Comparison of ENCODE assay signal across 22 mouse cellular contexts in genomic region chr1:150135350-150135749, GRCm38 (mm10). TPM values are rescaled to one million over a fixed set of nuclear protein-coding genes. Genes with fewer than 3 reads are reported as not detected.
A peak's percentile ranks its signal among the peaks of the same experiment; 100 is the strongest.
DNase-seq lines count a peak whose midpoint lies in the region; ATAC-seq and TF ChIP-seq lines count a peak whose summit lies in the region.
"Had no signal": no experiment of that assay in that cellular context is flagged by ENCODE, and none has a peak within 500 bp of the region (broad histone marks: within the 10 kb centered on the region; RNA-seq: fewer than 3 reads in every experiment).

No protein-coding gene starts in this region.

- H3ac ChIP-seq in C2C12 (ENCODE audit: control insufficient read depth, insufficient read length, low read depth) (no peak overlapping the region), myocyte (ENCODE audit: control insufficient read depth, insufficient read length) (no peak overlapping the region)

- H3K4me3 ChIP-seq in midbrain, embryonic 11.5 days (ENCODE audit: low read depth, low read length) = no peak overlapping the region
- no peak overlapping the region for H3K4me3 ChIP-seq in midbrain, embryonic 14.5 days (replicated peaks; ENCODE audit: low read depth, low read length)
- H3K4me3 ChIP-seq in C2C12 (ENCODE audit: insufficient read depth, poor library complexity, severe bottlenecking) = no peak overlapping the region
- no peak overlapping the region for H3K4me3 ChIP-seq in myocyte

- H3K79me2 ChIP-seq in C2C12 (ENCODE audit: control insufficient read depth, insufficient read depth) (no peaks in the 10 kb centered on the region), myocyte (ENCODE audit: control insufficient read depth, insufficient read depth) (no peaks in the 10 kb centered on the region)

- no peaks in the 10 kb centered on the region for H3K36me3 ChIP-seq in midbrain, embryonic 11.5 days (ENCODE audit: control insufficient read depth, insufficient read depth, low read length)
- H3K36me3 ChIP-seq in midbrain, embryonic 14.5 days (ENCODE audit: control insufficient read depth, insufficient read depth, low read length) = no peaks in the 10 kb centered on the region
- H3K36me3 ChIP-seq in C2C12 (ENCODE audit: control insufficient read depth, insufficient read depth) (no peaks in the 10 kb centered on the region), myocyte (ENCODE audit: control insufficient read depth, insufficient read depth) (no peaks in the 10 kb centered on the region)
- H3K36me3 ChIP-seq: G1E had no signal

- H3K4me1 ChIP-seq in midbrain, embryonic 11.5 days (ENCODE audit: control insufficient read depth, insufficient read depth, low read length) = no peaks in the 10 kb centered on the region
- no peaks in the 10 kb centered on the region for H3K4me1 ChIP-seq in midbrain, embryonic 14.5 days (ENCODE audit: control insufficient read depth, insufficient read depth, low read length)

- no peak for TF ChIP-seq CTCF in C2C12 (IDR thresholded peaks at IDR 0.05; ENCODE audit: control insufficient read depth, insufficient read depth, insufficient read length)

- no peak for ATAC-seq in midbrain, embryonic 11.5 days (ENCODE audit: low FRiP score)
- no peak for ATAC-seq in midbrain, embryonic 14.5 days (ENCODE audit: low FRiP score, low TSS enrichment)
- ATAC-seq: activated CD4-positive, CD25-positive, alpha-beta regulatory T cell, adult 4 months; CD4-positive, CD25-positive, alpha-beta regulatory T cell, adult 4 months; Patski had no signal

- H3K9ac ChIP-seq in midbrain, embryonic 11.5 days (ENCODE audit: low read length) = no peak overlapping the region
- H3K9ac ChIP-seq in midbrain, embryonic 14.5 days (replicated peaks; ENCODE audit: low read length) = no peak overlapping the region

- no peaks in the 10 kb centered on the region for H3K79me3 ChIP-seq in C2C12 (ENCODE audit: low read depth)

- H3K4me2 ChIP-seq in midbrain, embryonic 11.5 days = no peak overlapping the region
- no peak overlapping the region for H3K4me2 ChIP-seq in midbrain, embryonic 14.5 days (ENCODE audit: low read length)
- H3K4me2 ChIP-seq in myocyte (ENCODE audit: low read depth) = no peak overlapping the region

- TF ChIP-seq POLR2A in myocyte (IDR thresholded peaks at IDR 0.05; ENCODE audit: insufficient read length, low read depth) = no peak

- no peaks in the 10 kb centered on the region for H3K9me3 ChIP-seq in midbrain, embryonic 11.5 days (ENCODE audit: control insufficient read depth, low read length)
- no peaks in the 10 kb centered on the region for H3K9me3 ChIP-seq in midbrain, embryonic 14.5 days (ENCODE audit: control insufficient read depth, low read length)

- H3K27ac ChIP-seq in midbrain, embryonic 11.5 days (ENCODE audit: low read depth, low read length) = no peak overlapping the region
- no peak overlapping the region for H3K27ac ChIP-seq in midbrain, embryonic 14.5 days (replicated peaks; ENCODE audit: low read depth, low read length)

- DNase-seq in midbrain, embryonic 11.5 days (ENCODE audit: low spot score, missing footprints) = peak; percentile 78
- DNase-seq in midbrain, embryonic 14.5 days = no peak
- DNase-seq in spleen, postnatal 4 days (ENCODE audit: low spot score in 2 of 2) = no peak
- DNase-seq in embryo, embryonic 10 days (ENCODE audit: low spot score) = no peak
- DNase-seq: adrenal gland, adult 2 months; adrenal gland, adult 8-10 months; adrenal gland, postnatal 10 days; adrenal gland, postnatal 14 days; adrenal gland, postnatal 25 days; adrenal gland, postnatal 36 days; B cell, adult 2 months; cerebellum, adult 11 months; cerebellum, adult 11-12 months; cerebellum, adult 18-20 months; cerebellum, adult 2 months had no signal

- H3K27me3 ChIP-seq in midbrain, embryonic 11.5 days (ENCODE audit: control insufficient read depth, insufficient read depth, low read length) = no peaks in the 10 kb centered on the region
- no peaks in the 10 kb centered on the region for H3K27me3 ChIP-seq in midbrain, embryonic 14.5 days (ENCODE audit: control insufficient read depth, insufficient read depth, low read length)
- H3K27me3 ChIP-seq in C2C12 (ENCODE audit: control insufficient read depth, insufficient read depth, insufficient read length) = no peaks in the 10 kb centered on the region
- H3K27me3 ChIP-seq in myocyte (ENCODE audit: control insufficient read depth, insufficient read depth, insufficient read length) = no peaks in the 10 kb centered on the region
- H3K27me3 ChIP-seq: CH12.LX, Patski had no signal

TF ChIP-seq in C2C12, 6 proteins besides CTCF, POLR2A, EP300 and RAD21:
- TF ChIP-seq MYOG (IDR thresholded peaks at IDR 0.05; ENCODE audit: control insufficient read depth, extremely low read depth, insufficient read length) (no peak), MYOD1 (IDR thresholded peaks at IDR 0.05; ENCODE audit: control insufficient read depth, insufficient read length, low read depth) (peak; percentile 77)

TF ChIP-seq in myocyte, 11 proteins besides CTCF, POLR2A, EP300 and RAD21:
- TF ChIP-seq E2F4 (IDR thresholded peaks at IDR 0.05; ENCODE audit: insufficient read depth) (no peak), MYOD1 (IDR thresholded peaks at IDR 0.05; ENCODE audit: control insufficient read depth in 1 of 3, insufficient read length in 2 of 3, low read depth in 2 of 3) (peak in 2 of 3 experiments; percentile 11 to 52)

RNA-seq across cellular contexts. Expression of gene Ptgs2, which starts 35.5 kb away (rescaled TPM):
- polyA plus RNA-seq in midbrain, embryonic 11.5 days (2014; fragmentation: Nextera tagmentation; extraction: Ambion mirVana) = 0.10 and 0.15 TPM in 2 replicates
- polyA plus RNA-seq in midbrain, embryonic 14.5 days (2014; fragmentation: Nextera tagmentation; extraction: Ambion mirVana) = not detected in 2 replicates
- polyA plus RNA-seq in C2C12 (2012; fragmentation: generic; extraction: Trizol) (17.9 TPM), myocyte (2012; fragmentation: generic; extraction: Trizol) (10.5 TPM)
- polyA plus RNA-seq: activated CD4-positive, CD25-positive, alpha-beta regulatory T cell, adult 4 months; CD4-positive, CD25-positive, alpha-beta regulatory T cell, adult 4 months; G1E had no signal
